Mouse (Mus musculus) ES-E14 (cell line): ENCODE measurements around the gene Zpr1. TPM values are rescaled to one million over a fixed set of nuclear protein-coding genes. Genes with fewer than 3 reads are reported as not detected.

ENCODE experiments used
- DNase-seq: peaks from one replicate; pipeline ENCODE4 v3.0.0-alpha.2; 2013; ENCODE audit warnings: low read depth, low spot score
- H3K27ac ChIP-seq: 2 replicates; pipeline ENCODE4 v1.5.1; 2012; ENCODE audit warnings: low read depth, mild to moderate bottlenecking, low read length, moderate library complexity, mixed read lengths; ENCODE audit not compliant: poor library complexity, insufficient read depth, severe bottlenecking
- H3K36me3 ChIP-seq: 2 replicates; pipeline ENCODE4 v1.6.1; 2012; ENCODE audit warnings: mild to moderate bottlenecking, low read length, moderate library complexity, mixed read lengths; ENCODE audit not compliant: control insufficient read depth, poor library complexity, insufficient read depth, severe bottlenecking
- H3K4me1 ChIP-seq, 2 experiments: fragments of 150-350 bp in 1 of 2; sonication (generic) in 1 of 2; 2 replicates each; pipeline ENCODE4 v1.6.1; 2012; ENCODE audit warnings: low read length in 2 of 2, mild to moderate bottlenecking in 1 of 2, mixed read lengths in 1 of 2; ENCODE audit not compliant: control insufficient read depth in 2 of 2, insufficient read depth in 2 of 2, poor library complexity in 1 of 2
- H3K4me3 ChIP-seq, 2 experiments: fragments of 150-350 bp in 1 of 2; sonication (generic) in 1 of 2; 2 replicates each; pipeline ENCODE4 v1.5.1; 2012; ENCODE audit warnings: low read length in 2 of 2, low read depth in 1 of 2, mild to moderate bottlenecking in 1 of 2, mixed read lengths in 1 of 2; ENCODE audit not compliant: insufficient read depth in 1 of 2, poor library complexity in 1 of 2, severe bottlenecking in 1 of 2
- H3K9ac ChIP-seq: 2 replicates; pipeline ENCODE4 v1.6.1; 2012; ENCODE audit warnings: low read depth, mild to moderate bottlenecking, low read length, mixed read lengths; ENCODE audit not compliant: poor library complexity, insufficient read depth, severe bottlenecking
- H3K9me3 ChIP-seq: fragments of 150-350 bp; sonication (generic); 2 replicates; pipeline ENCODE4 v1.6.1; 2012; ENCODE audit warnings: low read depth, mild to moderate bottlenecking, low read length; ENCODE audit not compliant: control insufficient read depth, insufficient read depth
- CHD2 ChIP-seq: IDR thresholded peaks from 2 replicates; pipeline ENCODE4 v1.6.1; 2014; ENCODE audit warnings: mild to moderate bottlenecking, low read depth, low read length, inconsistent platforms
- HCFC1 ChIP-seq: IDR thresholded peaks from 2 replicates; pipeline ENCODE4 v1.6.1; 2012; ENCODE audit warnings: low read length, inconsistent platforms, borderline replicate concordance; ENCODE audit not compliant: insufficient read depth
- MAFK ChIP-seq: IDR thresholded peaks from 2 replicates; pipeline ENCODE4 v1.6.1; 2014; ENCODE audit warnings: mild to moderate bottlenecking, low read depth, low read length, inconsistent platforms; ENCODE audit not compliant: insufficient read depth
- ZC3H11A ChIP-seq: IDR thresholded peaks from 2 replicates; pipeline ENCODE4 v1.6.1; 2012; ENCODE audit warnings: low read depth, mild to moderate bottlenecking, inconsistent platforms, low read length, borderline replicate concordance
- ZNF384 ChIP-seq: IDR thresholded peaks from 2 replicates; pipeline ENCODE4 v1.6.1; 2012; ENCODE audit warnings: low read depth, low read length, inconsistent platforms
- in situ Hi-C, 2 experiments: fragments of 600-800 bp; cut with MboI; formaldehyde crosslinking; loops; one replicate each; pipeline ENCODE4 v1.15.1; 2025; ENCODE audit warnings: low sequenced_read_pairs in 2 of 2, inconsistent platforms in 1 of 2; ENCODE audit not compliant: unreplicated experiment in 2 of 2
- total RNA-seq: library from RNA; depleted of rRNA; stranded (reverse); fragments of 300-350 nt; gene quantifications from 2 replicates; pipeline ENCODE4 v1.2.3, GENCODE M21; 2012

Zpr1 gene
- total RNA-seq, 1 experiment: 56.0 TPM

- no peak overlapping the region; the same call in 1 of the 2 replicates for H3K9ac ChIP-seq
- H3K4me1 ChIP-seq: no peaks in the 10 kb centered on the region
- no peaks in the 10 kb centered on the region for H3K36me3 ChIP-seq
- H3K27ac ChIP-seq: no peak overlapping the region
- H3K4me3 ChIP-seq: no peak overlapping the region
- no peak for DNase-seq
- in situ Hi-C loops: no loop called here
- no peaks in the 10 kb centered on the region for H3K9me3 ChIP-seq
- TF ChIP-seq HCFC1 (no peak), ZNF384 (no peak), ZC3H11A (no peak), MAFK (no peak), CHD2 (no peak)
These were observed 16.0 kb upstream of the Zpr1 start for GRCm38 (mm10) chr9:46256658-46257385.

- Histone ChIP-seq H3K4me1 (no peaks in the 10 kb centered on the region), H3K9me3 (no peaks in the 10 kb centered on the region), H3K36me3 (no peaks in the 10 kb centered on the region), H3K4me3 (no peak overlapping the region), H3K27ac (no peak overlapping the region), H3K9ac (no peak overlapping the region)
- TF ChIP-seq CHD2 (no peak), ZC3H11A (no peak)
- DNase-seq: peak; percentile 30
- in situ Hi-C loops: no loop called here
These were observed 15.3 kb upstream of the Zpr1 start for GRCm38 (mm10) chr9:46257546-46257945.

GRCm38 (mm10) chr9:46259111-46259510, 13.8 kb upstream of the Zpr1 start:
- no peaks in the 10 kb centered on the region for H3K36me3 ChIP-seq
- H3K9ac ChIP-seq: no peak overlapping the region
- in situ Hi-C loops: no loop called here
- no peak overlapping the region for H3K4me3 ChIP-seq
- no peak overlapping the region for H3K27ac ChIP-seq
- no peaks in the 10 kb centered on the region for H3K4me1 ChIP-seq
- no peak for DNase-seq
- TF ChIP-seq ZC3H11A: no peak
- TF ChIP-seq HCFC1: no peak
- TF ChIP-seq MAFK: no peak
- TF ChIP-seq ZNF384: no peak
- no peak for TF ChIP-seq CHD2
- no peaks in the 10 kb centered on the region for H3K9me3 ChIP-seq

GRCm38 (mm10) chr9:46261131-46261530, 11.7 kb upstream of the Zpr1 start:
- DNase-seq: no peak
- Histone ChIP-seq H3K9ac (no peak overlapping the region), H3K9me3 (no peaks in the 10 kb centered on the region), H3K4me1 (no peaks in the 10 kb centered on the region), H3K36me3 (no peaks in the 10 kb centered on the region), H3K27ac (no peak overlapping the region), H3K4me3 (no peak overlapping the region)
- TF ChIP-seq MAFK: no peak
- TF ChIP-seq HCFC1: no peak
- no peak for TF ChIP-seq ZC3H11A
- no peak for TF ChIP-seq CHD2
- no peak for TF ChIP-seq ZNF384
- in situ Hi-C loops: no loop called here

- H3K9me3 ChIP-seq: no peaks in the 10 kb centered on the region
- TF ChIP-seq ZC3H11A (no peak), MAFK (no peak), ZNF384 (no peak), CHD2 (no peak), HCFC1 (no peak)
- in situ Hi-C loops: no loop called here
- H3K4me3 ChIP-seq: no peak within 1 kb of the TSS
- H3K9ac ChIP-seq: no peak within 1 kb of the TSS
- DNase-seq: no peak
- H3K36me3 ChIP-seq: no peaks in the 10 kb centered on the region
- H3K4me1 ChIP-seq: peaks cover 0 to 2% of the 10 kb centered on the region in 2 experiments; a peak in 1 of 4 replicates
- no peak within 1 kb of the TSS for H3K27ac ChIP-seq
These were observed 4.5 kb upstream of the Zpr1 start, which contains the start of gene Apoa5 for GRCm38 (mm10) chr9:46268343-46268873. TSS of gene Apoa5 (plus strand) at chr9:46268633.
